Mouse (Mus musculus): ENCODE measurements around the gene Ttc12. TPM values are rescaled to one million over a fixed set of nuclear protein-coding genes. Genes with fewer than 3 reads are reported as not detected.

Gene Ttc12
- polyA plus RNA-seq, 1 experiment from 2014 or later: 0.47 TPM

DNA sequence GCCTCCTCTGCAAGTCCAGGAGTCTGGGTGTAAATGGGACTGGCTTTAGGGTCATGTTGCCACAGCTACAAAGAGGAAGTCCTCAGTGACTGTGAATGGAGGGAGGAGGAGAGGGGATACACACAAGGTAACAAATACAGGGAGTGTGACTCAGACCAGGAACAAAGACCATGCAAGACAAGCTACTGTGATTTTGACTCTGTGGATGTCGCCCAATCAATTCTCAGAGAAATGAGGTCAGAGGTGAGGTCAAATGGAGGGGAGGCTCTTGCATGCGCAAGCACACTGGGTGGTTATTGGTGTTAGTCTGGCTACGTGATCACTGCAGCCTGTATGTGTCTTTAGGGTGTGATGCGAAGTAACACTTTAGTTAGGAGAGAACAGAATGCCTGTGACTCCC lies 44.7 kb upstream of the Ttc12 start:
- Histone ChIP-seq H3K36me3 (ENCODE audit: control insufficient read depth, insufficient read depth) (no peaks in the 10 kb centered on the region), H3K9ac (ENCODE audit: low read depth, low read length) (no peak overlapping the region), H3K27ac (ENCODE audit: low read depth, low read length) (no peak overlapping the region), H3K9me3 (ENCODE audit: control insufficient read depth) (no peaks in the 10 kb centered on the region), H3K4me3 (ENCODE audit: low read depth, low read length) (no peak overlapping the region), H3K27me3 (replicated peaks; ENCODE audit: control insufficient read depth, insufficient read depth, low read length) (no peaks in the 10 kb centered on the region), H3K4me1 (replicated peaks; ENCODE audit: control insufficient read depth, insufficient read depth, low read length) (no peaks in the 10 kb centered on the region), H3K4me2 (replicated peaks; ENCODE audit: low read depth) (no peak overlapping the region)
- 64% methylated on average over 4 of the region's 4 CpGs for WGBS
- ATAC-seq: no peak
- no peak for TF ChIP-seq CTCF (IDR thresholded peaks at IDR 0.05; ENCODE audit: low read depth)

DNA sequence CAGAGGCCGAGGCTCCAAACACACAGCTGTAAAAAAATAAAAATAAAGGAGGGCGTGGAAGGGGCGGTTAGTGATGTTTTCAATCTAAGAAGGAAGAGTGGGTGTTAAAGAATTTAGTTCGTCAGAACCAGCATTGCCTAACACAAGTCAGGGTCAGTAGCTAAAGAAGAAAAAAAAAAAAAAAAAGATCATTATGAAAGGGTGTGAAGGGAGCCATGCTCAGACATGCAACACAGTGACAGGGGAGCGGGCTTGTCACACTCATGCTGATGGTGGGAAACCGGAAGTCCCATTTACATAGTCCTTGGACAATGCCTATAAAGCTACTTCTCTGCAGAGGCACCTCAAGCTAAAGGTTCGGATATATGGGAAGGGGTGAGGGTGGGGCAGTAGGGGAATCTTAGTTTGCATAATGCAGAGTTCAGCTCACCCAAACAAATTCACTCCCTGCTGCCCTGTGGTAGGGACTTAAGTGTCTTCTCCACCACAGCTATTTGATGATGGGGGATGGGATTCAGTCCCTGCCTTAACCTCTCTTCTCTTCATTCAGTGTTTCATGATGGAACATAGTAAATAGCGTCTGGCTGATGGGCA lies 43.4 kb upstream of the Ttc12 start:
- Histone ChIP-seq H3K9ac (ENCODE audit: low read depth, low read length) (no peak overlapping the region), H3K27me3 (replicated peaks; ENCODE audit: control insufficient read depth, insufficient read depth, low read length) (no peaks in the 10 kb centered on the region), H3K27ac (ENCODE audit: low read depth, low read length) (no peak overlapping the region), H3K9me3 (ENCODE audit: control insufficient read depth) (no peaks in the 10 kb centered on the region), H3K36me3 (ENCODE audit: control insufficient read depth, insufficient read depth) (no peaks in the 10 kb centered on the region), H3K4me3 (ENCODE audit: low read depth, low read length) (no peak overlapping the region), H3K4me2 (replicated peaks; ENCODE audit: low read depth) (no peak overlapping the region), H3K4me1 (replicated peaks; ENCODE audit: control insufficient read depth, insufficient read depth, low read length) (no peaks in the 10 kb centered on the region)
- TF ChIP-seq CTCF (IDR thresholded peaks at IDR 0.05; ENCODE audit: low read depth): no peak
- ATAC-seq: no peak
- WGBS: 70% methylated on average over 8 of the region's 8 CpGs

- Histone ChIP-seq H3K27ac (ENCODE audit: low read depth, low read length) (no peak overlapping the region), H3K27me3 (replicated peaks; ENCODE audit: control insufficient read depth, insufficient read depth, low read length) (no peaks in the 10 kb centered on the region), H3K4me3 (ENCODE audit: low read depth, low read length) (no peak overlapping the region), H3K4me1 (replicated peaks; ENCODE audit: control insufficient read depth, insufficient read depth, low read length) (no peaks in the 10 kb centered on the region), H3K9me3 (ENCODE audit: control insufficient read depth) (no peaks in the 10 kb centered on the region), H3K9ac (ENCODE audit: low read depth, low read length) (no peak overlapping the region), H3K4me2 (replicated peaks; ENCODE audit: low read depth) (no peak overlapping the region), H3K36me3 (ENCODE audit: control insufficient read depth, insufficient read depth) (no peaks in the 10 kb centered on the region)
- WGBS: 57% methylated on average over 10 of the region's 10 CpGs
- peak; percentile 69 for TF ChIP-seq CTCF (IDR thresholded peaks at IDR 0.05; ENCODE audit: low read depth)
- no peak for ATAC-seq
Observed at GRCm38 (mm10) chr9:49528943-49529342, 42.9 kb upstream of the Ttc12 start.

DNA sequence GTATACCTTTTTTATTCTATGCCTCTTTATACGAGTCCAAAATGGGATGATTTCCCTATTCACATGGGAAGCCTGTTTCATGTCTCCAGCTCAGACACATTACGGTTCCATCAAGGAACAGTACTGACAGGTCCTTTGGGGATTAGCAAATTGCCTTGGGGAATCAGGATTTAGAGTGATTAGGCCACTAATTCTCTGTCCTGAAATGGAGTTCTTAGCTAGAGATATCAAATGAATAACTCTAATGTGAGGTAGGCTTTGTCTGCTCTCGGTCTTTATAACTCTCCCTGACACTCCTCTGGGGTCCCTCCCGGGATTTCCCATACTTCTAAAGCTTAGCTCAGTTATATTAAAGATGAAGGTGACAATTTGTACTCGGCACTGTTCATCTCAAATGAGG lies 42.0 kb upstream of the Ttc12 start:
- ATAC-seq: no peak
- TF ChIP-seq CTCF (IDR thresholded peaks at IDR 0.05; ENCODE audit: low read depth): no peak
- Histone ChIP-seq H3K36me3 (ENCODE audit: control insufficient read depth, insufficient read depth) (no peaks in the 10 kb centered on the region), H3K4me2 (replicated peaks; ENCODE audit: low read depth) (no peak overlapping the region), H3K9me3 (ENCODE audit: control insufficient read depth) (no peaks in the 10 kb centered on the region), H3K27me3 (replicated peaks; ENCODE audit: control insufficient read depth, insufficient read depth, low read length) (no peaks in the 10 kb centered on the region), H3K4me3 (ENCODE audit: low read depth, low read length) (no peak overlapping the region), H3K9ac (ENCODE audit: low read depth, low read length) (no peak overlapping the region), H3K27ac (ENCODE audit: low read depth, low read length) (no peak overlapping the region), H3K4me1 (replicated peaks; ENCODE audit: control insufficient read depth, insufficient read depth, low read length) (no peaks in the 10 kb centered on the region)
- 80% methylated on average over 5 of the region's 5 CpGs for WGBS

DNA sequence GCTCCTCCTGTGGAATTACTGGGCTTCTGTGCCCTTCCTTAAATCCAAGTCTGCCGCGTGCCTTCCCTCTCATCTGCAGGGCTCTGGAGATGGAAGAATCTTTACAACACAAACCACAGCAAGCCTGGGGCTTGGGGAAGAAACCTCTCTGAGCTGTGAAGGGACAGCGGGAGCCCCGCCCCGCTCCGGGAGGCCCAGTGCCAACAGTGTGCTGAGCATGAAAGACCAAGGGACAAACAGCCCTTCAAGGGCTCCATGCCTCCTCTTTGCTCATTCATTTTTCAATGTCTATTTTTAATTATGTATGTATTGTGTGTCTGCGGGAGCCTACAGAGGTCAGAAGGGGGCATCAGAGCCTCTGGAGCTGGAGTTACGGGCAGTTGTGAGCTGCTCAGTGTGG lies 41.3 kb upstream of the Ttc12 start:
- Histone ChIP-seq H3K9ac (ENCODE audit: low read depth, low read length) (no peak overlapping the region), H3K27me3 (replicated peaks; ENCODE audit: control insufficient read depth, insufficient read depth, low read length) (no peaks in the 10 kb centered on the region), H3K4me2 (replicated peaks; ENCODE audit: low read depth) (no peak overlapping the region), H3K9me3 (ENCODE audit: control insufficient read depth) (no peaks in the 10 kb centered on the region), H3K4me3 (ENCODE audit: low read depth, low read length) (no peak overlapping the region), H3K36me3 (ENCODE audit: control insufficient read depth, insufficient read depth) (no peaks in the 10 kb centered on the region), H3K27ac (ENCODE audit: low read depth, low read length) (no peak overlapping the region), H3K4me1 (replicated peaks; ENCODE audit: control insufficient read depth, insufficient read depth, low read length) (no peaks in the 10 kb centered on the region)
- no peak for TF ChIP-seq CTCF (IDR thresholded peaks at IDR 0.05; ENCODE audit: low read depth)
- 77% methylated on average over 8 of the region's 8 CpGs for WGBS
- ATAC-seq: no peak

DNA sequence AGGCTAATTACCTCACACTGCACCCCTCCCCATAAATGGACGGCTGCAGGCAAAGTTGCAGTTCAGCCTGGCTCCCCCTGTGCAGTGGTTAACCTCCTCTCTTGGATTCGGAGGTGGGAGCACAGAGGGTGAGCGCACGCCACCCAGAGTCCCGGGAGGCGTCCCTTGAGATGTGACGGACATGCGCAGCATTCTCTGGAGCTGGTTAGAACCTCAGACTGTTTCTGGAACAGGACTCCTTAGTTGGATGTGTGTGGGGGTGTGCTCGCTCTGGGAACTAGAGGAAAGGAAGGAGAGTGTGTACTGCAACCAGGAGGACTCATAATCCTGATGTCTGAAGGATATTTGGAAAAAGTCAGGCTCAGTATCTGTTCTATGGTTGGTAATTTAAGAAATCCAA lies 38.7 kb upstream of the Ttc12 start:
- ATAC-seq: no peak
- Histone ChIP-seq H3K27me3 (replicated peaks; ENCODE audit: control insufficient read depth, insufficient read depth, low read length) (no peaks in the 10 kb centered on the region), H3K27ac (ENCODE audit: low read depth, low read length) (no peak overlapping the region), H3K4me1 (replicated peaks; ENCODE audit: control insufficient read depth, insufficient read depth, low read length) (no peaks in the 10 kb centered on the region), H3K9me3 (ENCODE audit: control insufficient read depth) (no peaks in the 10 kb centered on the region), H3K9ac (ENCODE audit: low read depth, low read length) (no peak overlapping the region), H3K4me2 (replicated peaks; ENCODE audit: low read depth) (no peak overlapping the region), H3K36me3 (ENCODE audit: control insufficient read depth, insufficient read depth) (no peaks in the 10 kb centered on the region), H3K4me3 (ENCODE audit: low read depth, low read length) (no peak overlapping the region)
- WGBS: 83% methylated on average over 9 of the region's 9 CpGs
- no peak for TF ChIP-seq CTCF (IDR thresholded peaks at IDR 0.05; ENCODE audit: low read depth)

- H3K4me1 ChIP-seq (replicated peaks; ENCODE audit: control insufficient read depth, insufficient read depth, low read length): no peaks in the 10 kb centered on the region
- no peak overlapping the region for H3K4me2 ChIP-seq (replicated peaks; ENCODE audit: low read depth)
- WGBS: 82% methylated on average over 9 of the region's 9 CpGs
- H3K4me3 ChIP-seq (ENCODE audit: low read depth, low read length): no peak overlapping the region
- H3K27me3 ChIP-seq (replicated peaks; ENCODE audit: control insufficient read depth, insufficient read depth, low read length): no peaks in the 10 kb centered on the region
- no peak overlapping the region for H3K9ac ChIP-seq (ENCODE audit: low read depth, low read length)
- no peak for ATAC-seq
- no peak for TF ChIP-seq CTCF (IDR thresholded peaks at IDR 0.05; ENCODE audit: low read depth)
- H3K9me3 ChIP-seq (ENCODE audit: control insufficient read depth): no peaks in the 10 kb centered on the region
- H3K27ac ChIP-seq (ENCODE audit: low read depth, low read length): no peak overlapping the region
- no peaks in the 10 kb centered on the region; the same call in 1 of the 2 replicates for H3K36me3 ChIP-seq (ENCODE audit: control insufficient read depth, insufficient read depth)
Observed at GRCm38 (mm10) chr9:49523881-49524280, 37.9 kb upstream of the Ttc12 start.

Measured in intestine, postnatal 0 days (tissue).